Mouse (Mus musculus): ENCODE measurements at regions not wholly inside any gene's neighbourhood (a gene's known extent, or its start where the extent isn't known, plus 50 kb on each side); places are given as distances from the start of the nearest gene placed in this dataset.

GRCm38 (mm10) chr4:8957023-8957343 lies 718.1 kb upstream of the Car8 start:
- no peak for TF ChIP-seq GATA1 (IDR thresholded peaks at IDR 0.05; ENCODE audit: borderline replicate concordance, low read length)
- no peak for TF ChIP-seq CTCF (IDR thresholded peaks at IDR 0.05; ENCODE audit: low read depth, low read length)
- TF ChIP-seq POLR2AphosphoS5 (IDR thresholded peaks at IDR 0.05; ENCODE audit: insufficient replicate concordance, low read depth, low read length): no peak
- TF ChIP-seq TAL1 (conservative IDR thresholded peaks at IDR 0.05; ENCODE audit: low read depth, low read length): no peak
